Mouse (Mus musculus) spleen, adult 18-20 months (tissue): ENCODE results near the gene Sik3.
A peak's percentile ranks its signal among the peaks of the same experiment; 100 is the strongest.

Experiments used
- DNase-seq, 2 experiments: peaks; one replicate each; pipeline ENCODE4 v3.0.0; 2022; ENCODE audit warnings: mixed read lengths in 2 of 2

Gene Sik3

GRCm38 (mm10) chr9:46235196-46235595 is 222.6 kb downstream of the Sik3 start:
- no peak for DNase-seq

- no peak for DNase-seq
Measured at GRCm38 (mm10) chr9:46235596-46235648, 222.8 kb downstream of the Sik3 start, which contains the start of gene Apoc3. TSS of gene Apoc3 (minus strand) at chr9:46235636.

GRCm38 (mm10) chr9:46235649-46236048 is 223.0 kb downstream of the Sik3 start:
- no peak for DNase-seq

GRCm38 (mm10) chr9:46238850-46239249 is 226.2 kb downstream of the Sik3 start:
- no peak for DNase-seq

GRCm38 (mm10) chr9:46240526-46241153 is 228.0 kb downstream of the Sik3 start, which contains the start of gene Apoa4:
TSS of gene Apoa4 (plus strand) at chr9:46240696.
- DNase-seq: no peak

- DNase-seq: no peak
Measured at GRCm38 (mm10) chr9:46241818-46242217, 229.2 kb downstream of the Sik3 start.

GRCm38 (mm10) chr9:46243122-46243521 is 230.5 kb downstream of the Sik3 start:
- no peak for DNase-seq

- no peak for DNase-seq
Measured at GRCm38 (mm10) chr9:46243584-46243983, 231.0 kb downstream of the Sik3 start.

GRCm38 (mm10) chr9:46246752-46247324 is 234.2 kb downstream of the Sik3 start:
- peak in 1 of 2 experiments; percentile 43 for DNase-seq

GRCm38 (mm10) chr9:46256177-46256576 is 243.6 kb downstream of the Sik3 start:
- DNase-seq: no peak

- DNase-seq: no peak
Measured at GRCm38 (mm10) chr9:46256658-46257385, 244.2 kb downstream of the Sik3 start.

GRCm38 (mm10) chr9:46257546-46257945 is 244.9 kb downstream of the Sik3 start:
- no peak for DNase-seq

GRCm38 (mm10) chr9:46259111-46259510 is 246.5 kb downstream of the Sik3 start:
- DNase-seq: no peak

GRCm38 (mm10) chr9:46261131-46261530 is 248.5 kb downstream of the Sik3 start:
- DNase-seq: no peak

- DNase-seq: no peak
Measured at GRCm38 (mm10) chr9:46268343-46268873, 255.8 kb downstream of the Sik3 start, which contains the start of gene Apoa5. TSS of gene Apoa5 (plus strand) at chr9:46268633.

- DNase-seq: no peak
Measured at GRCm38 (mm10) chr9:46269125-46269524, 256.5 kb downstream of the Sik3 start.

GRCm38 (mm10) chr9:46270782-46271181 is 258.2 kb downstream of the Sik3 start:
- no peak for DNase-seq

GRCm38 (mm10) chr9:46272070-46272469 is 259.4 kb downstream of the Sik3 start:
- DNase-seq: no peak

- DNase-seq: peak; percentile 79 to 82
Measured at GRCm38 (mm10) chr9:46272677-46273454, 260.2 kb downstream of the Sik3 start, which contains the start of gene Zpr1. TSS of gene Zpr1 (plus strand) at chr9:46273064.
